Mouse (Mus musculus) hematopoietic multipotent progenitor cell, adult 10-12 weeks (in vitro differentiated cells): ENCODE results near the gene Shb. TPM values are rescaled to one million over a fixed set of nuclear protein-coding genes. Genes with fewer than 3 reads are reported as not detected.

Experiments
- polyA plus RNA-seq: library from polyadenylated mRNA; stranded (reverse); fragments of >175 nt; gene quantifications from 2 replicates; pipeline ENCODE4 v1.2.3, GENCODE M21; 2012; ENCODE audit warnings: low replicate concordance

Shb gene
- polyA plus RNA-seq, result 3.5 and 8.8 TPM in 2 replicates

GRCm38 (mm10) chr4:45532375-45532774, at the start of gene Shb:
TSS of gene Shb (minus strand) at chr4:45532470.

DNA sequence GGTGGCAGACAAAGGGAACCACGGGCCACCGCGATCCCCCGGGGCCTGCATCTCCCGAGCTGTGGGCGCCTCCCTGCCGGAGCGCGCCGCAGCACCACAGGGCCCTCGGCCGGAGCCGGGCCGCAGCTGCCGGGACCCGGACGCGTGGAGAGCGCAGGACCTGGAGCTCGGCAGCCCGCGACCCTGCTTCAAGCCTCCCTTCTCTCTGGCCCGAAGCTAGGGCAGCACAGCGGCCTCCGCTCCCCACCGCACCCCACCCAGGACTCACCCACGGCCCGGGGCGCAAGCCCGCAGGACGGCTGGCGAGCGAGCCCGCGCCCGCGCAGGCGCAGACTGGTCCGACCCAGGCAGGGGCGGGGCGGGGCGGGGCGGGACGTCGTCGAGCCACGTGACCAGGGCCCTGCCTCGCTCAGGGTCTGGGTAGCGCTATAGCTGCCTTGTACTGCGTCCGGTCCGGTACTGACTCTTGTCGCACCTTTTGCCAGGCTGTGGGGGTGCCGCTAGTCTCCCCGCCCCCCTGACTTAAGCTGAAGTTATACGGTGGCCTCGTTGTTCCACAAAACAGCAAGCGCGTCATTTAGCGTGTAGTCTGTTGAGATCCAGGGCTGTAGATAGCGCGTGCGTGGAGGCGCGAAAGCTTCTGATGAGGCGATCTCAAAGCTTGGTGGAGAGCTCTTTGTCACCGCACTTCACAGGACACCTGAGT, 123.7 kb downstream of the Shb start, which contains the start of gene Slc25a51:
Slc25a51 (minus strand) TSS at position 340 of the 706 bp plus-strand sequence.

Other genes starting within 250 kb of the Shb start
- gene Trmt10b, start 235.3 kb downstream of the Shb start, polyA plus RNA-seq, result 1.1 and 2.0 TPM in 2 replicates
- 20.3 and 52.3 TPM in 2 replicates for gene Dcaf10, start 190.4 kb downstream of the Shb start, polyA plus RNA-seq
- gene Exosc3, start 189.7 kb downstream of the Shb start, polyA plus RNA-seq, result 32.6 and 67.0 TPM in 2 replicates
- gene Slc25a51, start 123.7 kb downstream of the Shb start, polyA plus RNA-seq, result 7.4 and 43.3 TPM in 2 replicates